Mouse (Mus musculus) heart, embryonic 10.5 days (tissue): ENCODE results near the gene Myl9. TPM values are rescaled to one million over a fixed set of nuclear protein-coding genes. Genes with fewer than 3 reads are reported as not detected.

Experiments used
- DNase-seq: peaks from one replicate; pipeline ENCODE4 v3.0.0-alpha.2; 2017; ENCODE audit warnings: low spot score
- H3K27ac ChIP-seq: fragments of 300-500 bp; sonication (generic); 2 replicates; pipeline ENCODE4 v1.5.1; 2016; ENCODE audit warnings: mild to moderate bottlenecking
- H3K27me3 ChIP-seq: fragments of 300-500 bp; sonication (generic); 2 replicates; pipeline ENCODE4 v1.6.1; 2016; ENCODE audit warnings: mild to moderate bottlenecking; ENCODE audit not compliant: poor library complexity, insufficient read depth, severe bottlenecking
- H3K36me3 ChIP-seq: fragments of 300-500 bp; sonication (generic); 2 replicates; pipeline ENCODE4 v1.6.1; 2016; ENCODE audit warnings: mild to moderate bottlenecking, moderate library complexity
- H3K4me1 ChIP-seq: fragments of 300-500 bp; sonication (generic); 2 replicates; pipeline ENCODE4 v1.6.1; 2016; ENCODE audit warnings: mild to moderate bottlenecking
- H3K4me3 ChIP-seq: fragments of 300-500 bp; sonication (generic); 2 replicates; pipeline ENCODE4 v1.5.1; 2016; ENCODE audit warnings: mild to moderate bottlenecking, moderate library complexity
- H3K9me3 ChIP-seq: fragments of 300-500 bp; sonication (generic); 2 replicates; pipeline ENCODE4 v1.6.1; 2016; ENCODE audit warnings: mild to moderate bottlenecking, moderate library complexity
- WGBS: fragments of 180-500 bp; shearing (Covaris S2); methylation state at CpG from one replicate; pipeline ENCODE4 v1.1.7; 2016; 5-methylcytosine and 5-hydroxymethylcytosine counted together
- polyA plus RNA-seq: library from polyadenylated mRNA; unstranded; fragments of >200 nt; fragmentation: Nextera tagmentation; extraction: Ambion mirVana; gene quantifications from 2 replicates; pipeline ENCODE4 v1.2.1, GENCODE M21; 2016

Gene Myl9
- polyA plus RNA-seq, 1 experiment from 2014 or later, result 1,471 TPM

DNA sequence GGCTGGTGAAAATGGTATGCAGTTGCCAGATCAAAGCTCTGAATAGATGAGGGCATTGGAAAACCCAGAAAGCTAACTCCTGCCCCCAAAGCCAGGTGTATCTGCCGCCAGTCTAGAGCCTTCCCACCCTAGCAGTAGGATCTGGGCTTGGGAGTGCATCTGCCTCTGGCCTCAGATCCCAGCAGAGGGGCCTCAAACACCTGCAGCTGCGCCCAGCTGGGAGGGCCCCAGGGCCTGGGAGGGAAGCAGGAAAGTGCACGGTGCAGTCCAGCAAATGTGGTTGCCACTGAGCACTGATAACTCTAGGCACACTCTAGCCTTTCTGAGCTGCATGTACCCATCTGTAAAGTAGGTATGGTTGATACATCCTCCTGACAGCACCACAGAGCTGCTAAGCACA, 32.0 kb upstream of the Myl9 start:
- Histone ChIP-seq H3K4me1 (peaks cover 56% of the 10 kb centered on the region), H3K9me3 (no peaks in the 10 kb centered on the region), H3K27ac (no peak overlapping the region), H3K4me3 (no peak overlapping the region), H3K36me3 (peaks cover 41% of the 10 kb centered on the region), H3K27me3 (no peaks in the 10 kb centered on the region)
- 61% methylated on average over 3 of the region's 3 CpGs for WGBS
- no peak for DNase-seq

DNA sequence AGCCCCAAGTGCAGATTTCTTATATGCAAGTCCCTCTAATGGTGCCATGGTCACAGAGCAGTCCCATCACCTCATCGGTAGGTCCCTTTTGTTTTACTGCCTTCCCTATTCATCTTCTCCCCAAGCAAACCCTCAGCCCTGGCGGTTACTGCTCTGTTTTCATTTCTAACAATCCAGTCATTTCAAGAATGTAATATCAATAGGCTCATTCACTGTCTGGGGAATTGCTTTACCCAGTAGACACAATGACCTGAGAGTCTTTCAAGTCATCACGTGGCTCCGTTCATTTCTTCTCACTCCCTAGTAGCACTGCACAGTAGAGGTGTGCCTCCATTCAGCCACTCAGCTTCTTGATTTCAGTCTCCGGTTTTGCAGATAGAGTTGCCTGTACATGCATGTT, 30.8 kb upstream of the Myl9 start:
- H3K9me3 ChIP-seq, result no peaks in the 10 kb centered on the region
- 87% methylated on average over 5 of the region's 5 CpGs for WGBS
- no peak overlapping the region for H3K4me3 ChIP-seq
- peaks cover 58% of the 10 kb centered on the region for H3K4me1 ChIP-seq
- DNase-seq, result no peak
- peaks cover 53% of the 10 kb centered on the region for H3K36me3 ChIP-seq
- no peak overlapping the region for H3K27ac ChIP-seq
- H3K27me3 ChIP-seq, result no peaks in the 10 kb centered on the region

DNA sequence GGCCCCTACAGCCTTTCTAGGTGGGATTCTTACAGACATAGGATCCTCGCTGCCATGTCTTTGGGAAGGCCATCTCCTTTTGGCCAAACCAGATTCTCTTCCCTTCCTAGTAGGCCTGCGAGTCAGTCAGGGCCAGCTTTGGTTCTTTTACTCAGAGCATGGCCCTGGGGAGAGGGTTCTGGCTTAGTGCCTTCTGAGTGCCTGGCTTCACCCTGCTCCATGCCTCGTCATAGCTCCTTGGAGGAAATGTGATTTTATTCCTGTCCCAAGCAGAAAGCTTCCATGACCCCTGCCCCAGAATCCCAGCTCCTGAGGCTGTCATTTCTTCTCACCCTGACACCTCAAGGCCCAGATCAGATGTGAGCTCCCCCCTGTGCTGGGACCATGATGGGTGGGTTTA, 27.9 kb upstream of the Myl9 start:
- Histone ChIP-seq H3K27ac (no peak overlapping the region), H3K4me3 (no peak overlapping the region), H3K36me3 (peaks cover 79% of the 10 kb centered on the region), H3K9me3 (no peaks in the 10 kb centered on the region), H3K27me3 (no peaks in the 10 kb centered on the region), H3K4me1 (peaks cover 34% of the 10 kb centered on the region)
- WGBS, result 89% methylated on average over 3 of the region's 3 CpGs
- DNase-seq, result no peak

DNA sequence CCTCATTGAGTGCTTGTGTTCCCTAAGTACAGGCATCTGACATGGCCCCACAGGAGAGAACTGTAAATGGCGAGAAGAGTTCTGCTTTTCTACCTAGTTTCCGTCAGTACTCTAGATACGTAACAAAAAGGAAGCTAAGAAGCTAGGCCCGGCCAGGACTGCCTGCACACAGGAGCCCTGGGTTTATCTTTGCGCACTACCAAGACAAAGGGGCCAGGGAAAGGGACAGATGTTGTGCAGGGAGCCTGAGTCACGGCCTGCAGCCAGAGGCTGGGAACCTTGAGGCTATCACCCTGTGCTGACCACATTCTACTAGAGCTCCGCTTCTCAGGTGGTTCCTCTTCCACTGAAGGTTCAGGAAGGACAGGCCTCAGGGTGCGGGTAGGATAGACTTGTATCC, 25.5 kb upstream of the Myl9 start:
- peaks cover 93% of the 10 kb centered on the region for H3K36me3 ChIP-seq
- 79% methylated on average over 8 of the region's 8 CpGs for WGBS
- peak; percentile 86 for DNase-seq
- no peaks in the 10 kb centered on the region for H3K9me3 ChIP-seq
- peak overlapping the region; percentile 30; the same call in 1 of the 2 replicates for H3K27ac ChIP-seq
- H3K4me1 ChIP-seq, result peaks cover 24% of the 10 kb centered on the region
- no peak overlapping the region for H3K4me3 ChIP-seq
- no peaks in the 10 kb centered on the region for H3K27me3 ChIP-seq

DNA sequence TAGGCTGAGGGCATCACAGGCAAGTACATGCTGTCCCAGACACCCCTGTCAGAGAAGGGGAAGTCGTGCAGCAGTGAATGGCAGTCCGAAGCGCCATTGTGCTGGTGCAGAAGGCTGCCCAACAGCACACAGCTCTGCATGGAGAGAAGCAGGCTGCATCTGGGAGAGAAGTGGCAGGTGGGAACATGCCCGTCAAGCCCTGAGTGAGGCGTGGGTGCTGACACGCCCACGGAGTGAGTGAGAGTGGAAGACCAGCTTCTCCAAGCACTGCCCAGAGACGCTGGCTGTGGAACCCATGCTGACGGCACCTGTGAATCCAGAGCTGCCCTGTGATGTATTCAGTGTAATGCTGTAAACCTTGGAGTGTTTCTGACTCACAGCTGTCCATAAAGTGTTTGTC, 18.3 kb upstream of the Myl9 start:
- 0 out of 2 replicates have a peak, but pooled peaks cover 13% of the 10 kb centered on the region for H3K4me1 ChIP-seq
- 96% methylated on average over 9 of the region's 9 CpGs for WGBS
- peaks cover 92% of the 10 kb centered on the region for H3K36me3 ChIP-seq
- H3K4me3 ChIP-seq, result no peak overlapping the region
- no peaks in the 10 kb centered on the region for H3K9me3 ChIP-seq
- H3K27ac ChIP-seq, result no peak overlapping the region
- DNase-seq, result no peak
- no peaks in the 10 kb centered on the region for H3K27me3 ChIP-seq

DNA sequence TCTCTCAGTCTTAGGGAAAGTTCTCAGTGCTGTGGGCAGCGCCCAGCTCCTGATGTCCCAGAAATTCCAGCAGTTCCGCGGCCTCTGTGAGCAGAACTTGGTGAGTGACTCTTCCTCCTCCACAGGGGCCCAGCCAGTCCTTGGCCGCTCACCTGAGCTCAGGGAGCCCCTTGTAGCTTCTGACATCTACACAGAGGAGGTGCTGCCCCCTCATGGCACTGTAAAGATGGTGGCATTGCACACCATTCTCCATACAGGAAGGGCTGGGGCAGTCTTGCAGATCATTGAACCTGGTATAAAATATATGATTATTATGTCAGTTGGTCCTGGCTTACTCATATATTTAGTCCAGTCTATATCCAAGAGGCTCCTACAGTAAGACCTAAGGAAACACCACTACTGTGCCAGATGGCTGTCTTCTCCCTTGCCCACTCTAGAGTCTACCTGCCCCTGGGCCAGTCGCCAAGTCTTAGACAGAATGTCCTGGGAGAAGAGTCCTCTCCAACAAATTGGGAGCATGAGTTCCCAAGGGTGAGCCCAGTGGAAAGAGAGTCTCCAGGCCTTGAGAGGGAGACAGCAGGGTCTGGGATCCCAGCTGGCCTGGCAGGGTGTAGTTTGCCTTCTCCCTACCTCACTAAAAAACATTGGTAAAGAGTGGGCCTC, 14.2 kb upstream of the Myl9 start:
- H3K27ac ChIP-seq, result no peak overlapping the region
- H3K4me1 ChIP-seq, result peaks cover 23% of the 10 kb centered on the region
- no peaks in the 10 kb centered on the region for H3K9me3 ChIP-seq
- H3K27me3 ChIP-seq, result no peaks in the 10 kb centered on the region
- DNase-seq, result no peak
- H3K36me3 ChIP-seq, result peaks cover 84% of the 10 kb centered on the region
- H3K4me3 ChIP-seq, result no peak overlapping the region
- WGBS, result 84% methylated on average over 5 of the region's 5 CpGs

DNA sequence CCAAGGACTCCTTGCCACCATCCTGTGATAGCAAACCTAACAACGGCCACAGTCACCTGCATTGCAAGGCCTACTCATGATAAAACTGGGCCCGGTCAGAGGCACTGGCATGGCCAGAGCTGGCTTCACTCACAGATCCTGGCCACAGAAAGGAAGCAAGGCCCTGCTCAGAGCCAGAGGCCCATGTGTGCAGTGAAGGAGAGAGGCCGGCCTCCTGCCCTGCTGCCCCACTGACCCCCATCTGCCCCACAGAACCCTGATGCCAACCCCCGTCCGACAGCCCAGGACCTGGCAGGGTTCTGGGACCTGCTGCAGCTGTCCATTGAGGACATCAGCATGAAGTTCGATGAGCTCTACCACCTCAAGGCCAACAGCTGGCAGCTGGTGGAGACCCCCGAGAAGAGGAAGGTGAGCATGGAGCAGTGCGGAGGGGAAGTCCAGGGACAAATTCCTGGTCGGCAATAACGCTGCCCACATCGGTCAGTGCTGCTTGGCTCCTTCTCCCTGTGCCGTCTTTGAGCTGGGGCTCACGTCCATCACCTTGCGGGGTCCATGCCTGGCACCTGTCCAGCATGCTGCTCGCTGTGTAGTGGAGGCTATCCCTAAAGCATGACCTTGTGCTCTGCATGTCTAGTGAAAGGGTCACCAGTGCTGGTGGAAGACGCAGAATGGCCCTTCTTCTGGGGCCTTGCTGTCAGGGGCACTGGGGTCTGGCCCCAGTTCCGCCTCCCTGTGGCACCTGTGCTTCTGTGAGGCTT, 13.5 kb upstream of the Myl9 start:
- H3K27me3 ChIP-seq, result no peaks in the 10 kb centered on the region
- no peaks in the 10 kb centered on the region for H3K9me3 ChIP-seq
- 93% methylated on average over 17 of the region's 17 CpGs for WGBS
- H3K4me3 ChIP-seq, result no peak overlapping the region
- DNase-seq, result no peak
- H3K36me3 ChIP-seq, result peaks cover 77% of the 10 kb centered on the region
- H3K27ac ChIP-seq, result no peak overlapping the region
- peaks cover 31% of the 10 kb centered on the region for H3K4me1 ChIP-seq

DNA sequence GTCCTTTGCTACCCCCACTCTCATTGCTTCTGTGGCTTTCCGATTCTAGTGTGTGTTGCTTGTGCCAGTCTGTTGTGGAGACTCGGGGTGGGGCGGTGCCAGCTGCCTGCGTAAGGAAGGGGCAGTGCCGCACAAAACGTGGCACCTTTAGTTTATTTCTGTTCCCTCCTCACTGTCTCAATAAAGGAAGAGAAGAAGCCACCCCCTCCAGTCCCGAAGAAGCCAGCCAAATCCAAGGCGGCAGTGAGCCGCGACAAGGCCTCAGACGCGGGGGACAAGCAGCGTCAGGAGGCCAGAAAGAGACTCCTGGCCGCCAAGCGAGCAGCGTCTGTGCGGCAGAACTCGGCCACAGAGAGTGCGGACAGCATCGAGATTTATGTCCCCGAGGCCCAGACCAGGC, 12.7 kb upstream of the Myl9 start:
- WGBS, result 91% methylated on average over 21 of the region's 21 CpGs
- Histone ChIP-seq H3K4me3 (no peak overlapping the region), H3K27me3 (no peaks in the 10 kb centered on the region), H3K9me3 (no peaks in the 10 kb centered on the region), H3K4me1 (peaks cover 31% of the 10 kb centered on the region), H3K36me3 (peaks cover 69% of the 10 kb centered on the region), H3K27ac (no peak overlapping the region)
- DNase-seq, result no peak

DNA sequence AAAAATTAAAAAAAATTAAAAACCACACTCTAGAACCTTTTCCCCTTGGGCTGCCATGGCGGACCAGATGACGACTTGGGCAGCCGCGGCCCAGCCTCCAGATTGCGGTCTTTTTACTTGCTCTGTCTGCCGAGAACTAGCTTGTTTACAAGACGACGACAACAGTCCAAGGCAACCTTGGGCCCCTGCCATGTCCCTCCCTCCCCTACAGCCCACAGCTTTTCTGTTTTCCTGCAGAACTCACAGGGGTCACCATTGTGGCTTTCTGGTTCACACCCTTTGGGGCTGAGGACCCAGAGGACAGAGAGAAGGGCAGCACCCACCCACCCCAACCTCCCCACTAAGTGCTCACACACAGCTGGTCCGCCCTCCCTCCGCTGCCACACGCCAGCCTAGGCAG, 12.1 kb upstream of the Myl9 start:
- DNase-seq, result no peak
- 92% methylated on average over 11 of the region's 11 CpGs for WGBS
- peaks cover 31% of the 10 kb centered on the region for H3K4me1 ChIP-seq
- H3K27me3 ChIP-seq, result no peaks in the 10 kb centered on the region
- peaks cover 63% of the 10 kb centered on the region for H3K36me3 ChIP-seq
- no peak overlapping the region for H3K4me3 ChIP-seq
- no peaks in the 10 kb centered on the region for H3K9me3 ChIP-seq
- H3K27ac ChIP-seq, result no peak overlapping the region

DNA sequence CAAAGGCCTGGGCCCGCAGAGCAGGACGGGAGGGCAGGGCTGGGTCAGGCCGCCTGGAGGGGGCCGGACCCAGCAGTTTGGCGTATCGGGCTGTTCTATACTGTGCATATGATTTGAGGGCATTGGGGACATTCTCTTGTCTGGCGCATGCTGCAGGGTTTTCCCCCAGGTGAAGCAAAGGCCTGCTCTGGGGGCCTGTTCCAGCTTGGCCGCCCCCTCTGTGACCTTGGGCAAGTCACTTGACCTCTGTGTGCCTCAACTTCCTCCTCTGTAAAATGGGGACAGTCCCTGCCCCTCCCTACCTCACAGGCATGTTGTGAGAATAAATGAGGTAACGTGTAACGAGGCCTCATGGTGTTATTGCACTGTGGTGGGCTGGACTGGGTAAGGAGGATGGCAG, 11.2 kb upstream of the Myl9 start:
- peaks cover 31% of the 10 kb centered on the region for H3K4me1 ChIP-seq
- DNase-seq, result no peak
- H3K36me3 ChIP-seq, result peaks cover 54% of the 10 kb centered on the region
- WGBS, result 95% methylated on average over 10 of the region's 10 CpGs
- peak overlapping the region; percentile 48; the same call in 1 of the 2 replicates for H3K27ac ChIP-seq
- H3K9me3 ChIP-seq, result no peaks in the 10 kb centered on the region
- H3K4me3 ChIP-seq, result no peak overlapping the region
- H3K27me3 ChIP-seq, result no peaks in the 10 kb centered on the region

DNA sequence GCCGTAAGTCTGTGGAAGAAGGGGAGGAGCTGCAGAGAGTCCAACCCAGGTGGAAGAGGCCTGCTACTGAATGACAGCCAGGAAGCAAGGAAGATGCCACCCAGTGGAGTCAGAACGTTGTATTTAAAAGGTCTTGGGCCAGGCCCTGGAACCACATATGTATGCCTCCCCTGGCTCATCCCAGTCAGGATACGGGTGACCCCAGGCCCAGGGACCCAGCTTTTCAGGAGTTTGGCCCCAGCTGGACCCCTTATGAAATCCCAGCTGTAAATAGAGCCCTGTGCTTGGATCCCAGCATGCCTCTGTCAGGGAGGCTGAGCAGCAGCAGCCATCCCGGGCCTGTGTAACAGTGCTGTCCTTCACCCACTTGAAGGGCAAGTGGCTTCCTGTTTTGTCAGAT, 10.5 kb upstream of the Myl9 start:
- Histone ChIP-seq H3K4me3 (no peak overlapping the region), H3K27ac (peak overlapping the region; percentile 48), H3K9me3 (no peaks in the 10 kb centered on the region), H3K36me3 (peaks cover 47% of the 10 kb centered on the region), H3K4me1 (peaks cover 31% of the 10 kb centered on the region), H3K27me3 (no peaks in the 10 kb centered on the region)
- 55% methylated on average over 4 of the region's 4 CpGs for WGBS
- peak; percentile 73 for DNase-seq

DNA sequence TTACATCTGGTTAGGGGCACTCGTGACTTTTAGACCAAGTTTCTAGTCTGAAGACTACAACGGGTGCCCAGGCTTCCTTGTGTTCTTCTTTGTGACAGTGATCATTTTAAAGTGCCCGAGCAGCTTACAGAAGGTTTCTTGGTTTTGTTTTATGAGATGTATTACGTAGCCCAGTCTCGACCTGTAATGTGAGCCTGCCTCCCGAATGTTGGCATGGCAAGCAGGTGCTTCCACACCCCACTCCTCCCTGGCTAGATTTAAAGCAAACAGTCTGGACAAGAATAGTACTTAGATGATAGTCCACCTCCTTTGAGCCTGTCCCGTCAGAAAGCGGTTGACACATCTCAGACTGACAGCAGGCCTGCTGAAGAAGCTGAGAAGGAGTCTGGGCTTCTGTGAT, 9.6 kb upstream of the Myl9 start:
- peak overlapping the region; percentile 48; the same call in 1 of the 2 replicates for H3K27ac ChIP-seq
- H3K9me3 ChIP-seq, result no peaks in the 10 kb centered on the region
- H3K4me1 ChIP-seq, result peaks cover 29% of the 10 kb centered on the region
- no peak overlapping the region for H3K4me3 ChIP-seq
- DNase-seq, result no peak
- peaks cover 39% of the 10 kb centered on the region for H3K36me3 ChIP-seq
- 77% methylated on average over 8 of the region's 8 CpGs for WGBS
- H3K27me3 ChIP-seq, result no peaks in the 10 kb centered on the region

DNA sequence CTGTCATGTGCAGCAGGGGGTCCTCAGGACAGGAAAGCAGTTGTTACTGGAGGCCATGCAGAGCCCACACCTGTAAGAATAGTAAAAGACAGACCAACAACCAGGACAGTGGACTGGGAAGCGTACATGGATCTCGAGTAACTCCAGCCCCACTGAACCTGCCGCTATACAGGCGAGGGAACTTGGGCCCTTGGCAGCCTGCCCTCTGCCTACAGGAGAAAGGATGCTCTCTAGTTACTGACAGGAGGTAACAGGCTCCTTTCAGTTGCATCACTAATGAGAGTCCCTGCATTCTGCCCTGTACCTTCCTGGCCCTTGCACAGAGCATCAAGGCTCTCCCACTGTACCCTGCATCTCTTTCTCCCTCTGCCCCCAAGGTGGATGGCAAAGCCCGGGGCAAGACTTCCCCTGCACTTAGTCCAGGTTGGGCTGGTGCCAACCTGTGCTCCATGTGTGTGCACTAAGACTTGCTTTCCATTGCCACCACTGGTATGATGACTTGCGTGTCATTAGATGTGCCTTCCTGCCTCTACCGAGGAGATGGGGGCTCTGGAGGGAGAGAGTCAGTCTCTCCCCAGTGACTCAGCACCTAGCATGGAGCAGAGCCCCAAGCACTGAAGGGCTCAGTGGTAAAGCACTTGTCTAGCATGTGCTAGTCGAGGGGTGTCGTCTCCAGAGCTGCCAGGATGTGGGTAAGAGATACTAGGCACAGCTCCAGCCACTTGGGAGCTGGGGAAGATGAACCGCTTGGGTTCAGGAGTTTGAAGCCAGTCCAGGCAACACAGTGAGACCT, 8.8 kb upstream of the Myl9 start:
- peak; percentile 75 for DNase-seq
- Histone ChIP-seq H3K4me1 (peaks cover 26% of the 10 kb centered on the region), H3K4me3 (no peak overlapping the region), H3K36me3 (peaks cover 31% of the 10 kb centered on the region), H3K9me3 (no peaks in the 10 kb centered on the region), H3K27ac (0 out of 2 replicates have a peak overlapping the region, but pooled peaks have one; percentile 48), H3K27me3 (no peaks in the 10 kb centered on the region)
- 71% methylated on average over 10 of the region's 10 CpGs for WGBS
